Mouse (Mus musculus) NIH3T3 (cell line): ENCODE measurements around the gene Ilkap.

Source experiments
- DNase-seq: peaks from one replicate; pipeline ENCODE4 v3.0.0-alpha.2; 2012; ENCODE audit warnings: low read depth

Gene Ilkap

GRCm38 (mm10) chr1:91413898-91414594 is 15.4 kb upstream of the Ilkap start, which contains the start of gene Hes6:
TSS of gene Hes6 (minus strand) at chr1:91414038.
- peak; percentile 84 for DNase-seq

- DNase-seq = no peak
Measured at GRCm38 (mm10) chr1:91413536-91413897, 14.9 kb upstream of the Ilkap start.

GRCm38 (mm10) chr1:91413030-91413506 is 14.5 kb upstream of the Ilkap start:
- peak; percentile 96 for DNase-seq

- no peak for DNase-seq
Measured at GRCm38 (mm10) chr1:91412286-91413029, 13.8 kb upstream of the Ilkap start.

DNA sequence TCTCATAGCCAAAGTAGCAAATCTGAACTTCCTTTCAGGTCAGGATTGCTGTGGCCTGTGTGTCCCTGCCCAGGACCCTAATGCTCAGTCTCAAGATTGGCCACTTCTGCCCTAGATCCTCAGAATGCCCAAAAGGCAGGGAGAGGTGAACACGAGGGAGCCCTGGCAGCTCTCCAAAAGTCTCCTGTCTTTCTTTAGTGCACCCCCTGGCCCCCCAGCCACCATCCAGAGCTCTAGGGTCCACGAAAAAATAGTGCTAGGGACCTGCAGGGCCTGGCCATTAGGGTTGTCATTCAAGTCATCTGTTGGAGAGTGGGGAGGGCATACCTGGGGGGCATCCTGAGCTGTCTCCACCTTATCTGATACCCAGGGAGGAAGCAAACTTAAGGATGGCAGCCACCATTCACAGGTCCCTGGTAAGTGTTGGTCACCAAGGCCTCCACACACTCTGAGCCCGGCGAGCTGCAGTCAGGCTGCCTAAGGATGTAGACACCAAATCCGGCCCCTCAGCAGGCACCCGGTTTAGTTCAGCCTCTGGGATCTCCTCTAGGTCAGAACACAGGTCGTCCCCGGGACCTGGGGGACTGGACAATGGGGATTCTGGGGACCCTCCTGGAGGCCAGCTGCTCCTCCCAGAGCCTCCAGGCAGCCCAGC is 13.1 kb upstream of the Ilkap start:
- no peak for DNase-seq

GRCm38 (mm10) chr1:91407819-91408218 is 9.2 kb upstream of the Ilkap start:
- no peak for DNase-seq

DNA sequence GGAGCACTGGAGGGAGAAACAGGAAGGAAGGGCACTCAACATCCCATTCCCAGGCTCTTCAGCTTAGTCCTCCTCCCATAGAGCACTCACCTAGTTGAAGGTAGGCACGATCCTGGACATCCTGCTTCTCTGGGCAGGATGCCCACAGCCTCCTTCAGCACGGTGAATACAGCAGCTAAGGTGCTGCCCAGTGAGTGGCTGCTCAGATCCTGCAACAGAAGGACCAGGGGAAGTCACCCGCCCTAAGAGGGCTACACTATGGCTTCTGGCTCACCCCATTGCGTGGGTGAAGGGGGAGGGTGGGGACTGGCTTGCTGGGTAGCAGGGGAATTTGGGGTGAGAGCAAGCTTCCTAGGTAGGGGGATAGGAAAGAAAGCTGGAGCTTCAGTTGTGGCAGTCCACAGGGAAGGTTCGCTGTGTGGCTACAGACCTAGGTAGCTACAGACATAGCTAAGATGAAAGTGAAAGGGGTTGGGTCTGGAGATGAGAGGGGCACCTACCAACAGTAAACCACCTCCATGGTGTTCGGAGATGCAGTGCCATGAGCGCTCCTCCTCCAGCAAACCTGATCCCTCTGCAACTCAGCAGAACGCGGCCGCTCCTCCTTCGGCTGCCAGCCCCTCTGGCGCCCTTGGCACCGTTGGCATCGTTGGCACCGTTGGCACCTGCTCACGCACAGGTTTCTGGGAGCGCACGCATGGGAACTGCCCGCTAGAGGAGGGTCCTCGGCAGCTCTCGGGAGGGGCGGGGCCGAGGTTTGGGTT is 7.0 kb upstream of the Ilkap start:
- no peak for DNase-seq

- peak; percentile 45 for DNase-seq
Measured at GRCm38 (mm10) chr1:91404976-91405375, 6.4 kb upstream of the Ilkap start.

DNA sequence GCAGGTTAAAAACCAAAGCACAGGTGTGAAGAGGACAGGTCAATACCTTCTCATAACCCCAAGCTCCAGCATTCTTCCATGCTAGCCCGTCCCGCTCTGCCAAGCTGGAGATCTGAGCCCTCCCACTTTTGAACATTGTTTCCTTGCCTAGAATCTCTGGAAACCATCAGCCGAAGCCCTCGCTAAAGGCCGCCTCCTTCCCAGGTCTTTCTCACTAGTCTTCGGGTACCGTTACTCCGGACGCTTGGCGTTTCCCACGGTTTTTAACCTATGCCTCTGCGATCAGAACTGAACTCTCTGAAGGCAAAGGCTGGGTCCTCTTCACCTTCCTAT is 722 bp downstream of the Ilkap start:
- DNase-seq = peak; percentile 50

- DNase-seq = no peak
Measured at GRCm38 (mm10) chr1:91390369-91390768, 8.2 kb downstream of the Ilkap start.

DNA sequence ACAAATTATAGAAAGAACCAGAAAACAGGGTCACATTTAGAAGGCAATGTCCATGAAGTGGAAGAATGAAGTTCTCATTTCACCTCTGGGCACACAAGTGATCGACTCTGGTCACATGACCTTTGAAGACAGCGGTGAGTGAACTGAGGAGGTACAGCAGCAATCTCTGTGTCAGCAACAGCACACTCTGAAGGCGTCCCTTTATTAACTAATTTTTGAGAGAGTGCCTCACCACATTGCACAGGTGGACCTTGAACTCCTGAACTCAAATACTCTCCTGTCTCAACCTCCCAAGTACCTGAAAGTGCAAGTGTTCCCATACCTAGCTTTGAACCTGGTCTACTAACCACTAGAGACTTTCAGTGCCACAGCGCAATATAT is 17.5 kb downstream of the Ilkap start:
- DNase-seq = no peak

DNA sequence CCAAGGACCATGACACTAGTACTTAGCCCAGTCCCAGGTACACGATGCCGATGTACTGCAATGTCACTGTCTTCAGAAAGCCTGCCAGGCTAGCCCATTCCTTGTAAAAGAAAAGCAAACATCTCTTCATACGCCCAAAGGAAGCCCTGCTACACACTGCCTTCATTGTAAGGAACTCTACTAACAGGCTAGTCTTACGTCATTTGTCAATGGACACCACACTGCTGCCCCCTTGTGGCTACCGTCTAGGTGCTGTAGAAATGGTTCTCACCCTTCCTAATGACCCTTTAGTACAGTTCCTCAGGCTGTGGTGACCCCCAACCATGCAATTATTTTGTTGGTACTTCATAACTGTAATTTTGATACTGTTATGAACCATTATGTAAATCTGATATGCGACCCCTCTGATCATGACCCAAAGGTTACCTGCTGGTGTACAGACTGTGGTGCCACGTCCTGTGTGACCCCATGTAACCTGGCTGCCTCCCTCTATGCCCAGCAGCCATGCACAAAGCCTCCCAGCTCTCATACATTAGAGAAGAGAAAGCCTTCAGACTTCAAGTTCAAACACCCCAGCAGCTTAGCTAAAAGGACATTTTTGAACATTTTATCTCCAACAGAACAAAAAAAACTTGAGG is 18.0 kb downstream of the Ilkap start:
- DNase-seq = peak; percentile 92

DNA sequence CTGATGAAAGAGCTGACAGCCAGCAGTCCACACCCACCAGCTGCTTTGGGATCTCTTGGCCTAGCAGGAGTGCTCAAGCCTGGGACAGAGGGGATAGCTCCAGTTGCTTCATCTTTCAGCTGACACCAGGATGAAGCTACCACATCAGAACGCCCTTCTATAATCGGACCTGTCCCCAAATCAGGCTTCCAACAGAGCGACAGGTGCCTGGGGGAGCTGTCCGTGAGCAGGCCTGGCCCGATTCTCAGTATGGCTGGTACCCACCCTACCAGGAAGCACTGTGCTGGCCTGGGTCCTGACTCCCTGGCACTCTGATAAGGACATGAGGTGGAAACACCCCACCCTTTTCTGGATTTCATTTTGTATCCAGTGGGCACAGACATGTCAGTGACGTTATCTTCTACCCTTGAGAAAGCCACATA is 25.2 kb downstream of the Ilkap start:
- no peak for DNase-seq

DNA sequence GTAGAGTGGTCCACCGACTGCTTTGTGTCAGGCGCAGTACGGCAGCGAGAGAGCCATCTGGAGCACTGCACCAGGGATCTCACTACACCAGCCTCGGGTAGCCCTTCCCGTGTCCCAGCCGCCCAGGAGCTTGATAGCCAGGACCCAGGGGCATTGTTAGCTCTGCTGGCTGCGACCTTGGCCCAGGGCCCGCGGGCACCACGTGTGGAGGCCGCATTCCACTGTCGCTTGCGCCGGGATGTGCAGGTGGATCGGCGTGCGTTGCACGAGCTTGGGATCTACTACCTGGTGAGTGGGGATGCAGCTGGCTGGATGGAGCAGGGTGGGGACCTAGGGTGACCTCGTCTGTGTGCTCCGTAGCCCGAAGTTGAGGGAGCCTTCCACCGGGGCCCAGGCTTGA is 28.6 kb downstream of the Ilkap start:
- DNase-seq = no peak

DNA sequence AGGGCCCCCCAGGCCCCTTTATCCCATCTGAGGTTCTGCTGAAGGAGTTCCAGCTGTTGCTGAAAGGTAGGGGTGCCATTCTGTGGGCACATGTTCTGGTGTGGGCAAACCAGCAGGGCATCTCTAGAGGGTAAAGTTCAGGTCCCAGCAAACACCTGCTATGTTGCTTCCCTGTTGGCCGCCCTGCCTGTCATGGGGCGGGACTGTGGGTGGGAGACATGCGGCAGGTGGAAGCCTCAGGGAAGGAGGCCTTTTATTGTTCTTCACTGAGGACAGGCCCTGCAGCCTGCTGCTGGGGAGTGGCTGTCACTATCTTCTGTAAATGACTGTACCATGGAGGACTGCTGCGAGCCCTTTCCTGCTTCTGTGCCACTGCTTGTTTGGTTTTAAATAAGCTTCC is 29.2 kb downstream of the Ilkap start:
- no peak for DNase-seq

DNA sequence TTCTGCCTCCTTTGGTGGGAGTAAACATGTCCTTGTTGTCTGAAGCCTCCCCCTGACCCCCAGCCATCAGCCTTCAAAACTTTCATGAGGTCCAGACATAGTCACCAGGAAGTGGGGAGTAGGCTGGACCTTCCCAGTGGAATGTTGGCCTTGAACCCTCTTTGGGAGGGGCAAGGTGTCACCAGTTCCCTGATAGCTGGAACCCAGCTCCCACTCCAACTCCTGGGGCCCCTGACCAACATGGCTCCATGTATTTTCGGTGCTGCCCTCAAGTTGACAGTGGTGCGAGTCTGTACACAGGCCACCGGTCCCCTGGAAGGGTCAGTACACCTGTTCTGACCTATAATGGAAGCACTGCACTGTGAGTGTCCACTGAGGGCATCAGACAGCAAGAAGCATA is 31.3 kb downstream of the Ilkap start:
- DNase-seq = no peak

- DNase-seq = no peak
Measured at GRCm38 (mm10) chr1:91366215-91367108, 32.2 kb downstream of the Ilkap start, which contains the start of gene Erfe. TSS of gene Erfe (plus strand) at chr1:91366430.

DNA sequence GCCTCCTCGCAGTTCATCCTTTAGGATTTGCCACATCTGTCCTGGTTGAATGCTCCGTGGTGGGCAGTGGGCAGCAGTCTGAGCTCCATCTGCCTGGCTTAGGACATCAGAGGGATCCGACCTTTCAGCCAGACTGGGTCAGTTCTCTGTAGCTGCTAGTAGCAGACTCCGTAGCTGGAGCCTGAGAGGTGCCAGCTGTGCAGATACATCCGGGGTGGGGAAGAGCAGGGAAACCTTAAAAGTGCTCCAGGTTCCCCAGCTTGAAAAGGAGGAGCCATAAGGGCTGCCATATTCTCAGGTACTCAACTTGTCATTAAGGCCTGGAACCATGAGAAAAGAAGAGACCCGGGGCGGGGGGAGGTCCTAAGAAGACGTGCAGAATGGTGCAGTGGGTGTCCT is 32.8 kb downstream of the Ilkap start:
- DNase-seq = no peak

DNA sequence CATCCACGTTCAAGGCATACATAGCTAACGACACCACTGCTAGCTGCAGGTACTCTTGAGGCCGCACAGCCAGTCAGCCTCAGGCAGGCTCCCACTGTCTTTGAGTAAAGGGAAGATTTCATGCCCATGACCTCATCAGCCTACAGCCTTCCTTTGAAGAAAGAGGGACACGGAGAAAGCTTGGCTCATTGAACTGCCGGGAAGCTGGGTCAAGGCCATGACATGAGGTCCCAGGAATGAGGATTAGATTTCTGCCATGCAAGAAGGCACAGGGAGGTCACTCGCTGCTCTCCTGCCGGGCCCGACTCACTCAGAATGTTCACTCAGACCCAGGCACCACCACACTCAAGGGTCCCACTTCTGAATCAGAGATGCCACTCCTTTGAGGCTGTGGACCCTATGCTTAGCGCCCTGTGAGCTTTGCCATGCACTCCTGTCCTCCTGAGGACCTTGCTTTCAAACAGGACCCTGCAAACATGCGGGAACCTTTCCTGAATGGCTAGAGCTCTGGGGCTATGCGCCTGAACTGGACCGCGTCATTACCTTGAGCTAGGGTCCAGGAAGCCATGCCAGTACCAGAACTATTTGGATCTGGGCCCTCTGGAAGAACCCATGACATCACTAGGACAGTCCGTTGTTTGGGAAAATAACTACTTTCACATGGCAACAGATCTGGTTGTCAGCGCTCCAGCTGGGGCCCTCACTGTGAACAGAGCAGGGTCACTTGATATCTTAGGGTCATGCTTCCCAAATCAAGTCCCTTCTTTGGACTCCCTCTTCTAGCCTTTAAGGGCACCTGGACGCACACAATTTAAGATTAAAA is 33.6 kb downstream of the Ilkap start:
- no peak for DNase-seq

DNA sequence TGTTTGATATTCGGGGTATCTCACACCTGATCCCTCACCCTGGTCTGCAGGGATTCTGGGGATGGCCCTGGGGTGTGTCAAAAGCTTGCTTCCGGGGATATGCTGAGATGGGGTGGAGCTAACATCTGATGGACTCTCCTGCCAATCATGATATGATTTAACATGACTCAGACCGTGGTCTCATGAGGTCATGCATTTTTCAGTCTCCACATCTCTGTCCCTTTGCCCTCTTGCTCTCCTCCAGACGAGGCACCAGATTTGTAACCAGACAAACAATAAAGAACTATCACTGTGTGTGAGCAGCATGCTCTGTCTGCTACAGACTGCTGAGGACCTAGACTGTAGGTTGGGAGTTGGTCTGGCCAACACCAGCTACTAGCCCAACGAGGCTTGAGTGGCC is 36.5 kb downstream of the Ilkap start:
- peak; percentile 42 for DNase-seq
